Mouse (Mus musculus) heart, postnatal 14 days (tissue): ENCODE data around the gene Gpatch2. TPM values are rescaled to one million over a fixed set of nuclear protein-coding genes. Genes with fewer than 3 reads are reported as not detected.
A peak's percentile ranks its signal among the peaks of the same experiment; 100 is the strongest.

Experiments used
- DNase-seq, 2 experiments: peaks; one replicate each; pipeline ENCODE4 v3.0.0; 2021 to 2022
- intact Hi-C: fragments of 180-260 bp; cut with DNase I; formaldehyde crosslinking; loops from one replicate; pipeline ENCODE4 v1.15.1; 2025
- long read RNA-seq, 2 experiments: library from polyadenylated mRNA; stranded (forward); transcript quantifications; one replicate each; pipeline ENCODE4 v2.0.0; 2021
- total RNA-seq, 2 experiments: library from RNA; stranded (reverse); gene quantifications; 2 replicates each; pipeline ENCODE4 v1.2.3; 2021

The Gpatch2 gene
- total RNA-seq = 10 to 100 TPM; 13.1 to 14.0 TPM
- long read RNA-seq, experiment 1, full-length matches to known transcripts = 12 of 17 reads
- long read RNA-seq, experiment 1, partial matches to known transcripts = 3 of 17 reads
- long read RNA-seq, experiment 1, other reads (novel, unspliced or antisense) = 2 of 17 reads
- long read RNA-seq, experiment 2, full-length matches to known transcripts = 9 of 13 reads
- long read RNA-seq, experiment 2, partial matches to known transcripts = 3 of 13 reads
- long read RNA-seq, experiment 2, other reads (novel, unspliced or antisense) = 1 of 13 reads

DNA sequence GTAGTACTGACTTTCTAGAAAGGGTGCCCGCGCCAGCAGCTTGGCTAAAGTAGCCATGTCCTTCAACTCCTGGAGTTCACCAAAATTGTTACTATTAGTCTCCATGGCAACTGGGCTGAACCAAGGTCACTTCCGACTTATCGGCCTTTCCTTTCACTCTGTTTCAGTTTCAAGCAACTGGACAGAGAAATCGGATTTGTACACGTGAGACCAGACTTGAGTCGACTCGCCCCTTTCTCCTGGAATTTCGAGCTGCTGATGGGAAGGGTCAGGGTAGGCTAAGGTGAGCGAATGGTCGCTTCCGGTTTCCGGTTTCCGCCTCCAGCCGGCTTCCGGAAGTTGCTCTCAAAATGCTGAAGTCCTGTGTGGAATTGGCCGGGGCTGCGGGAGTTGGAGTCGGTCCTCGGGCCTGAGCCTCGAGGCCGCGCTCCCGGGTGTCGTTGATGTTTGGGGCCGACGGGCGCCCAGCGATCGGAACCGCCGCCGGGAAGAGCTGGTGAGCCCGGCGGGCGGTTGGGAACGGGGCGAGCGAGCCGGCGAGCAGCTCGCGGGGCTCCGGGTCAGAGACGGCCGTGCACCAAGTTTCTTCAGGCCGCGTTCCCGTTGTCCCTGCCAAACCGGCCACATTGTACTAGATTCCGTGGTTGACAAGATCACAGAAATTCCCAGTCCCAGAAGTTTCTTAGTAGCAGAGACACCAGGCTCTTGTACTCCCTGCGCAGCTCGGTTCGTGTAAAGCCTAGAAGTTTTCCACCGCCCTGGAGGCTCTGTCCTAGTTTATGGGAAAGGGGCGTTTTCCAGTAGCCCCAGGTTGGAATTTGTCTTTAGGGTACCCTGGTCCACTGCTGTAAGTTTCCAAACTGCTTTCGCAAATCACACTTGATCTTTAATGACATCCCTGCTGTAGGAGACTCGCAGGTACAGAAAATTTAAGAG lies at the start of gene Gpatch2, which contains the start of gene Spata17:
TSS of gene Gpatch2 (plus strand) at position 328 of the 936 bp plus-strand sequence.
TSS of gene Spata17 (minus strand) at position 285 of the 936 bp plus-strand sequence.
- intact Hi-C loops = no loop called here
- peak; percentile 79 to 84 for DNase-seq

DNA sequence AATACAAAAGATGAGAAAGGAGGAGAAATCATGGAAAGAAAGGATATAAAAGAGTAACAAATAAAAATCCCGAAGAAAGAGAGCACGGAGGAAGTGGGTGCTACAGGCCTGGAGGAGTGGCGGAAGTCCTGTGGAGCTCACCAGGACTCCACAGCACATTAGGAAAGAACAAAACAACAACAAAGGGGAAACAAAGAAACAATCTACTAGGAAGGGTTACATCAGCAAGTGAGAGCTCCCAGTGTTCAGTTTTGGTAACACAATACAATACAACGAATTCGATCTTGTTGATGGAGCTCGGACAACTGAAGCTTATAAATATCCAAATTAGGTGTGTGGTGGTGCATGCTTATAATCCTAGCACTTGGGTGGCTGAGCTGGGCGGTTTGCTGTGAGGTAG lies 45.7 kb upstream of the Gpatch2 start:
- intact Hi-C loops = no loop called here
- DNase-seq = no peak

DNA sequence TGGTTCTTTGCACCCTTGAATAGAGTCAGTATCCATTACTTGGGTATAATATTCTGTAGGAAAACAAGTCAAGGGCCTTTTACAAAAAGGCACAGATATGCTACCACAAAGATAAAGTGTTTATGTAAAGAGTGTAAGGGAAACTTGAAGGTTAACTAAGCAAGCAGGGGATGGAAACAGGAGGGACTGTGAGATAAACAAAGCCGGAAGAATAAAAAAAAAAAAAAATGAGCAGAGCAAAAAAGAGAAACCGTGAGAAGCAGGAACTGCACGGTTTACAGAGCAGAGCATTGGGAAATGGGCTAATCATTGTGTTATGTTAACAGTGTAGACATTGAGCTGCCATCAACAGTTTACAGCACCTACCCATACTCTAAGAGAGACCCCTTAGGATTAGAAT lies 44.9 kb upstream of the Gpatch2 start:
- intact Hi-C loops = no loop called here
- no peak for DNase-seq

DNA sequence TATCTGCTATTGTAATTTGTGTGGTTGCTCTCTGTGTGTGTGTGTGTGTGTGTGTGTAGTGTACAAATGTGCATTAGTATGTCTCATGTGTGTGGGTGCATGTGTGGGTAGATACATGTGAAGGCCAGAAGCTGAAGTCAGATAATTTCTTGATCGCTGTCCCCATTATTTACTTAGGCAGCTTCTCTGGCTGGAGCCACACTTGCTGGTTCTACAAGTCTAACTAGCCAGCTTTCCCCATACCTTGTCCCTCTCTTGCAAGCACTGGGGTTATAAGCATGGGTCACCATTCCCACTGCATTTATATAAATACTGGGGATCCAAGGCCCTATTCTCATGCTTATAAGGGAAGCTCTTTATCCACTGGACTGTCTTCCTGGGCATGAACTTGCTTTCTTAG lies 39.3 kb upstream of the Gpatch2 start:
- intact Hi-C loops = no loop called here
- no peak for DNase-seq

DNA sequence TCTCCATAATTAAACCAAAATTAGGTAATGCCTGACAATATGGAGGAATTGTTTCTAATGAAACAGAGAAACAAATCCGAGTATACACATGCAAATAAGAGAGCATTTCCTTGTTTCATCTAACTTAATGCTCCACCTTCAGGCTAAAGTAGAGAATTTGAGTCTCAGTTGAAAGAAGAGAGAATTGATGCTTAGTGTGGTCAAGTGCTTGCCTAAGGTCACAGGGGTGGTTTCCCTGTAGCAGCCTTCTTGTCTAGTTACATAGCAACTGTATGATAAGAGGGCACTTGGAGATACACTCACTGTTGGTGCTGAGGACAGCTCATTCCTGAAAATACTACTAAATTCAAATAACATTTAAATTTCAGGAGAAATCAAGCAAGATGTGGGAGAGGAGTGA lies 36.8 kb upstream of the Gpatch2 start:
- intact Hi-C loops = no loop called here
- DNase-seq = no peak

DNA sequence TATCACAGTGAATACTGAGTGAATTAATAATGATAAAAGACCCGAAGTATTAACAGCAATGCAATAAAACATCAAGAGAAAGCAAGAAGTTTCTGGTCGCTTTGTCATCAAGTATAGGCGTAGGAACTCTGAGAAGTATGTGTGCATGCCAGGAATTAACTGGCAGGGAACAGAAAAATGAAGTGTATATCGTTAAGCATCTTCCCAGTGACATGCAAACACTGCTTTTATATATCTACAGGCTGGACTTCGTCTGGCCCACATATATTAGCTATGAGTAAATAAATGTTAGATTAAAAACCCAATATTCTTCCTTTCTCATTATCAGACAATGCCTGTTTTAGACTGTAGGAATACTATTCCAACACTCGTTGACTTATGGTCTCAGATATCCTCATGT lies 9.8 kb upstream of the Gpatch2 start:
- DNase-seq = no peak
- intact Hi-C loops = no loop called here

DNA sequence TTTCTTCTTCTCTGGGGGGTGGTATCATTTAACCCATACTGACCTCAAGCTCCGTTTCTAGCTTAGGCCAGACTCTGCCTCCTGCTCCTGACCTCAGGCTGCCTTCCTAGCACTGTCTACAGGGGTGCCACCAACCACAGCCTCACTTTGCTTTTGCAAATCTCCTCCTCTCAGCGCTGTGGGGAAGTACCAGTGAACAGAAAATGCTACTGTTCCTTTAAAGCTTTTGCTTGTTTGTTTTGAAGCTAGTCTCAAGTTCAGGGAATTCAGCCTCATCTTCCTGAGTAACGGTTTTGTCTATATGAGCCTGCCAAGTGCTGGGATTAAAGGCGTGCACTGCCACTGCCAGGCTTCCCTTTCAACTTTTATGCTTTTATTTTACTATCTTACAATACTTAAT lies 5.8 kb upstream of the Gpatch2 start:
- intact Hi-C loops = no loop called here

DNA sequence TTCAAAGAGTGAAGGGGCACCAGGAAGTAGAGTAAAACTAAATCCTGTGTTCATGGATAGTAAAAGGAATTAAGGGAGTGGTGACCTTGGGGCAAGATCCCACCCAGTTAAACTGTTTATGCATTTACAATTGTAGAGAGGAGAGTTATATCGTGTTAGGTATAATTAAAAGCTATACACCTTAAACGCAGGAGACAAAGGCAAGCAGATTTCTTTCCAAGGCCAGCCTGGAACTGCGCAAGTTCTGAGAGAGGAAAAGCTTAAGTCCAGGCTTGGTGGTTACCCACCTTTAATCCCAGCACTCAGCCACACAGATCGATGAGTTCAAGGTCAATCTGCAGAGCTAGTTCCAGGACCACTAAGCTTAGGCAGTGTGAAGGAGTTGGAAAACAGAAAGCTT lies 4.6 kb upstream of the Gpatch2 start:
- intact Hi-C loops = no loop called here
- DNase-seq = no peak

More for the DNA sequence above, 5.8 kb upstream of the Gpatch2 start:
- DNase-seq = no peak

DNA sequence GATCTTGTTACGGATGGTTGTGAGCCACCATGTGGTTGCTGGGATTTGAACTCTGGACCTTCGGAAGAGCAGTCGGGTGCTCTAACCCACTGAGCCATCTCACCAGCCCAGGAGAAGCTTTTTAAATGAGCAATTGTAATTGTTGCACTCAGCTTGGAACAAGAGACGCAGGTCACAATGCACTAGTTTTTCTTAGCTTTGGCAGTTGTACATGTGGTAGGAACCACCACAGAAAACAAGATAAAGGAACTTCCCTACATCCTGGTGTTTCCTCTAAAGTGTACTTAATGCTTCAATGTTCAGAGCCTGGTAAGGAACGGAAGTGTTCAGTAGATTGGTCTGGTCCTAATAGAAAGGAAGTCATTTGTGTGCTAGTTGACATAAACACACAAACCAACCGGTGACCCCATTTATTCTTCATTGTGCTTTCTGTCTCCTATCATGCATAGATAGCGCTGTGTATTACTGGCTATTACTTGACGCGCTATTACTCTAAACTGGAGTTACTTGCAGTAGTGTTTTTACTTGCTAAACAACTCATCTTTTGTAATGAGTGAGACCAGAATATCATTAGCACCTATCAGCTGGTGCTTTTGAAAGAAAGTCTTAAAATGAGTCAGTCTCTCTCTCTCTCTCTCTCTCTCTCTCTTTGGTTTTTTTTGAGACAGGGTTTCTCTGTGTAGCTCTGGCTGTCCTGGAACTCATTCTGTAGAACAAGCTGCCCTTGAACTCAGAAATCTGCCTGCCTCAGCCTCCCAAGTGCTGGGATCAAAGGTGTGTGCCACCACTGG lies 1.5 kb downstream of the Gpatch2 start:
- intact Hi-C loops = no loop called here
- no peak for DNase-seq

DNA sequence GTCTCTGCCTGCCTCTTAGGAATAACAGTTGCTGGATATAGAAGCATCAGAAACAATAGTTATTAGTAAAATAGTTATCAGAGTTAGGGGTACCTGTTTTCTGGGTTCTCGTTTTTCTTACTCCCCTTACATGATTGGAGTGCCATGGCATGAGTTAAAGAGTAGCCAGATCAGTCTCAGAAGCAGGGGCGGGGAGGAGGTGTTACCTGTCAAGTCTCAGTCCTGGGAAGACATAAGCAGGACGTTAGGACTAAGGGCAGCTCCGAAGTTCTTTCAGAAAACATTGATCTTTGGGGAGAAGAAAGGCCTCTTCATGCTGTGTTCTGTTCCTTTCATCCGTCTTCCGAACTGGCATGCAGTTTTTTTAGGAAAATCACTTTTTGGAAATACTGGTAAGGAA lies 5.4 kb downstream of the Gpatch2 start:
- intact Hi-C loops = no loop called here
- no peak for DNase-seq

DNA sequence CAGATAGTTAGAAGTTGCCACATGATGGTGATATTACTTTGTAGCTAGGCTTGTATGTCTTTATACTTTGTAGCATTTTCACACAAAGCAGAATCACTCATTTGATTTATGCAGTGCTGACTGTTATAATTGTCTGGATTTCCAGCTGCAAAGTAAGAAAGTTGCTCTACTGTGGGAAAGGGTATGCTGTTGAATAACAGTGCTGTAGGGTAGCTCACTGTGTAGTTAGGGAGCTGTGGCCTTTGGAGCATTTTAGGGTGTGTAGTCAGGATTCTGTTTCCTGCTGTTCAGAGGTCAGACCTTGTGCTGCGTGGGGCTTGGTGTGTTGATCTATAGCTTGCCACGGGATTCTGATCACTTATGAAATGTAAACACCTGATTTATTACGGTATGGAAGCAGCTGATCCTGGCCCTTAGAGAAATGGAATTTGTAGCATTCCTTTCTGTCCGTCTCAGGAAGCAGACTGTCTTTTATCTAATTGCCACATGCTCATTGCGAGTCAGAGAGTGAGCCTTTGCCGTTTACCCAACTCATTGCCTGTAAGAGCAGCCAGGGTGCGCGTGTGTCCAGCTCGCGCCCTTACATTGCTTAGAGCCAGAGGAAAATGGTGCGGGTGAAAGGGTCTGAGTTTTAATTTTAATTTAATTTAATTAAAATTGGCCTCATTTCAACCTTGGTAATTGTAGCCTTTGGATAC lies 11.2 kb downstream of the Gpatch2 start:
- intact Hi-C loops = no loop called here
- no peak for DNase-seq

DNA sequence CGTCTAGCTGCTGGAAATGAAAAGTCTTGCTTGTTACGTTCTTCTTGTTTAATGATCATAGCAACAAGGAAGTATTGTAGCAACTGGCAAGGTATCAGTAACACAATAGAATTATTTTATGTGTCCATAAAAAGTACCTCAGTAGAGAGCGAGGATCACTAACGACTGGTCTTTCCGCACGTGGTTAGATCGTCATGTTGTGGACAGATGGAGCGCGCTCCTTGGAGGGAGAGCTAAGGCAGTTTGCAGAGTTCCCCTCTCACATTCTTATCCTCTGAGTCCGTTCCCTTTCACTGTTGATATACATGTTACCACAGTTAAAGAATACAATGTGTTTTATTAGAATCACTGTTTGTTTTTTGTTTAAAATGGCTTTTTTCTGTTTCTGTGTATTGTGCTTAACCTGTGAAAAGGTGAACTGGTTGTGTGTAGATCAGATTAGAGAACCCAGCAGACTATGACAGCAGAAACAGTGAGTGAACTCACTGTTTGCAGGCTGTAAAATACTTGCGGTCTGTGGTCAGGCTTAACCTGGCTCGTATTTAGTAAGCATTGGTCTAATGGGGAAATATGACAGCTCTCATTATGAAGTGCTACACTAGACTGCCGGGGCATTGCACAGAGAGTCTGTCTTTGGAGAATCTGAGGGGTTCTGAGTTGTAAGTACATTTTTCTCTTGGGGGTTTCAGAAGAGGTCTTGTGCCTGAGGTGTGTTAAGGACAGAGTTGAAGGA lies 13.3 kb downstream of the Gpatch2 start:
- intact Hi-C loops = no loop called here
- DNase-seq = no peak

DNA sequence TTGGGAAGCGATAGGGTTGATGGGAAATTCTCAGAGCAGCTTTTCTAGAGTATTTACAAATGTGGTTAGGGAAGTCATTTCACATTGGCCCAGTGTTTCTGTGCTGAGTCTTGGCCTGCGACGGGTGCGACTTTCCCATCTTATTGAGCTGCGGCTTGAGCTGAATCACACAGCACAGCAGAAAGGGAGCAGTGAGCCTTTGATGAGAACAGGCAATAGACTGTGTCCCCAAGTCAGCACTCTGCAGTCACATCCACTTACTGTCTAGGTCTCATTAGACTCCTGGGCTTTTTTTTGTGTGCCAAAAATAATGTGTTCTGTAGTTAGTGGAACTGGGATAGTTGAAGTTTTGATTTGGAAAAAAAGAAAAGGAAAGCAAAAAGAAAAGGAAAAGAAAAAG lies 14.9 kb downstream of the Gpatch2 start:
- DNase-seq = no peak

DNA sequence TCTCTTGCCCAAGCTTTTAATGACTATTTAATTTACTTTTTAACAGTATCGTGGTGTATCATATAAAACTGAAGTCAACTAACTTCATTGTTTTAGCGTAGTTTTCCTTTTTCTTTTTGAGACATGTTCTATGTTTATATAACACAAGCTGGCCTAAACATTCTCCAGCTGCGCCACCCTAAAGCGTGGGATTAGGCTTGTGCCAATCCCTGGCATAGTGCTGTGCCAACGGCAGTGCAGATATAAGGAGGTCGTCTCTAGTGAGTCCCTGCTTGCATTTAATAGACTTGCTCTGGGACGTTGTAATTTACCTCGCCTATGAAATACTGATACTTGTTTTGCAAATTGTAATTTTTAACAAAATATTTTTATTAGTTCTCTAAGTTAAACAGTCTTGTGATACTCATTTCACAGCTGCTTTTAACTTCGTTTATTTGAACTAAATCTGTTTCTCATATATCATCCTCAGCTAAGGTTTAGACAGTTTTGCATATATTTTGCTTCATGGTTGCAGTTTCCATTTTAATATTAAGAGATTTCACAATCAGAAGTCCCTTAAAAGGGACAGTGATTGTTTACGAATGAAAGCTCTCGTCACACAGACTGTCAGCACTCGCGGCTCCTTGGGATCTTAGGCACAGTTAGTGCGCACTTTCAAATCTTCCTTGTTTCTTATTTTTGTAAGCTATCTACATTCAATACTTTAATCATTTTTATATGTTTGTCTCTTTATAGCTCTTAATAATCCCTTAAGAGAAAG lies 17.1 kb downstream of the Gpatch2 start:
- intact Hi-C loops = no loop called here
- DNase-seq = no peak

More for the DNA sequence above, 14.9 kb downstream of the Gpatch2 start:
- intact Hi-C loops = no loop called here

DNA sequence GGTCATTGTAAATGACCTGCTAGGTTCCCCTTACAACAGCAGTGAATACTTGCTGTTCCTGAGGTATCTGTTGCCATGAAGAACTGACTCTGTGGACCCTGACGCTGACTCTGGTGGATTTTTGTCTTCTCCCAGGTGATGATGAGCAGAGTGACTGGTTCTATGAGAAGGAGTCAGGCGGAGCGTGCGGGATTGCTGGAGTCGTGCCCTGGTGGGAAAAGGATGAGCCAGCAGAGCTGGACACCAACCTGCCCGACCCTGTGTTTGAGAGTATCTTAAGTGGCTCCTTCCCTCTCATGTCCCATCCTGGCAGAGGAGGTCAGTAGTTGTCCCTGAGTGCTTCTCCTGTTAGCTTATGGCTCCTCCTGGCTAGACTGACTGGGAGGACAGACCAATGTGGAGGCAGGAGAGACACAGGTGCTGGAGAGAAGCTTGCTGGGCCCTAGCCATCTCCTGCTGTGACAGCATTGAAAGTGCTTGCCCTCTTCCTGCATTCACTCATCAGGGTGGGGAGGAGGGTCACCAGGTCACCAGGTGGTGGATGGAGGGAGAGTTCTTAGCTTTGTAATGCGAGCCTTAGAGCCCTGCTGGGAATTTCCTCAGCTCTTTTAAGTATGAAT lies 17.8 kb downstream of the Gpatch2 start:
- intact Hi-C loops = no loop called here
- DNase-seq = no peak

DNA sequence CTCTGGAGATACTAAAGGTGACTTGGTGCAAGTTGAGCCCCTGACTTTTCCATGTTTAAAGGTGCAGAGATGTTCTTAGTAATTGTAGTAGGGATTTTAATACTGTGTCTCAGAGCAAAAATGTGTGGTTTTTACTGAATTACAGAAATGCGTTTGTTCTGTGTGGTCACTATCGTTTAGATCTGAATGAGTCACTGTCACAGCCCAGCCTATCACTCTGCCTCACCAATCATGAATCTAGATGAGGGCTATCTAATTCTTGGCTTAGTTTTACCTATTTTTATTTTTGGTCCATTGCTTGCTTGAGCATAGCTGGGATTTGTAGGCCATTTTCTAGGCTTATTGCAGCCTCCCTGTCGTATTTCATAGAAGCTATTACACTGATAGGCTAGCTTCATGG lies 19.9 kb downstream of the Gpatch2 start:
- no peak for DNase-seq
- intact Hi-C loops = no loop called here

DNA sequence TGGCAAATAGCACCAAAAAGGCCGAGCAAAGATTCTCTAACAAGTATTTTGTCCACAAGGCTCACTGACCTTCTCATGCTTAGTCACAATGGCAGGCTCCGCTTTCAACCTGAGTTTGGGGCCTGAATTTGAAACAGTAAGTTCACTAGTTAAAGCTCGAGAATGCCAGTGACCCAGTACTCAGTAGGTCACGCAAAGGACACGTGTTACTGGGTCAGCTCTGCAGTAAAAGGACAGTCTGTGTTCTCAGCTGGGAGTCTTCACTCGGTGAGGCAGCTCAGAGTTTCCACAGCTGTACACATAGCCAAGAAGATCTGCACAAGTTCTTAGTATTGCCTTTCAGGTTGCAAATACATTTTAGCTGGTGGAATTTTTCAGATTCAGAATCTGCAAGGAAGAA lies 21.0 kb downstream of the Gpatch2 start:
- no peak for DNase-seq
- intact Hi-C loops = no loop called here

DNA sequence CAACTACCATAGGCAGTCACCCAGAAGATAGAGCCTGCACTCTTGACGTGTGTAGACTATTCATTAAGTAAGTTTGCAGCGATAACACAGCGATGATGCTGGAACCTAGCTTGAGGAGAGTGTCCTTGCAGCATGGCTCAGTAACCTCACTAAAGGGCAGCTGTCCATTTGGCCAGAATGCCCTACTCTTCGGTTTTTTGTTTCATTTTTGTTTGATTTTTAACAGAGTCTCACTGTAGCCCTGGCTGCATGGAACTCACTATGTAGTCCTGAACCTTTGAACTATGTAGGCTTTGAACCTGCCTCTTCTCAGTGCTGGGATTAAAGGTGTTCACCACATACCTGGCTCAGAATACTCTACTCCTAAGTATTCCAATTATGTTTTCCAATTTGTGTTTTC lies 22.8 kb downstream of the Gpatch2 start:
- intact Hi-C loops = no loop called here
- DNase-seq = no peak

DNA sequence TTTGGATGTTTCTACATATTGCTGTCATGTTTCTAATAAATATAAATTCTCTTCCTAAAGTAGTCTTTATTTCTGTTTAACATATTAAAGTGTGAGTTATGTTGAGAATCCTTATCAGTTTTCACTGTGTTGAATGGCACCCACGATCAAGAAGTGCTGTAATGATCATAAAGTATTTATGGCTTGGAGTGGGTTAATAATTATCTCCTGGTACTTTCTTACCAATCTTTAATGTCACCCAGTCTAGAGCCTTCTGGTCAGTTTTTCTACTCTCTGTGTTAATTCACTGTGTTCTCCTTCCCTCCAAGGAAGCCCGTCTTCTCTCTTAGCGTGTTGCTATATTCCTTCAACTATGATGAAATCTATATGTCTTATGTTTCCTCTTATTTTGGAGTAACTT lies 25.0 kb downstream of the Gpatch2 start:
- DNase-seq = no peak

More for the DNA sequence above, 25.0 kb downstream of the Gpatch2 start:
- intact Hi-C loops = no loop called here
